Mouse (Mus musculus): Measurements from ENCODE around the gene Gjd3. TPM values are rescaled to one million over a fixed set of nuclear protein-coding genes. Genes with fewer than 3 reads are reported as not detected.
A peak's percentile ranks its signal among the peaks of the same experiment; 100 is the strongest.

Gene Gjd3
- polyA plus RNA-seq, 1 experiment: not detected

GRCm38 (mm10) chr11:98940776-98941175 lies 42.0 kb downstream of the Gjd3 start:
- no peaks in the 10 kb centered on the region for H3K27me3 ChIP-seq (ENCODE audit: control insufficient read depth, insufficient read depth, low read length, poor library complexity, severe bottlenecking)
- peaks cover 21% of the 10 kb centered on the region for H3K4me1 ChIP-seq (ENCODE audit: control insufficient read depth, insufficient read depth, low read length)
- H3K27ac ChIP-seq (ENCODE audit: insufficient read depth, low read length): peak overlapping the region; percentile 60
- TF ChIP-seq CTCF (IDR thresholded peaks at IDR 0.05; ENCODE audit: low read depth, low read length) (no peak), POLR2A (IDR thresholded peaks at IDR 0.05; ENCODE audit: insufficient read depth, low read length) (no peak), EP300 (IDR thresholded peaks at IDR 0.05; ENCODE audit: insufficient read depth, low read depth, low read length) (no peak)
- no peaks in the 10 kb centered on the region for H3K36me3 ChIP-seq (ENCODE audit: control insufficient read depth, insufficient read depth, low read length, poor library complexity, severe bottlenecking)
- no peaks in the 10 kb centered on the region for H3K9me3 ChIP-seq (replicated peaks; ENCODE audit: control insufficient read depth, insufficient read depth, low read length, poor library complexity, severe bottlenecking)
- H3K4me3 ChIP-seq (ENCODE audit: low read depth, low read length): 0 out of 2 replicates have a peak overlapping the region, but pooled peaks have one; percentile 7
- H3K9ac ChIP-seq (ENCODE audit: low read depth, poor library complexity, severe bottlenecking): peak overlapping the region; percentile 69

GRCm38 (mm10) chr11:98939953-98940641 lies 42.7 kb downstream of the Gjd3 start:
- TF ChIP-seq EP300 (IDR thresholded peaks at IDR 0.05; ENCODE audit: insufficient read depth, low read depth, low read length) (no peak), POLR2A (IDR thresholded peaks at IDR 0.05; ENCODE audit: insufficient read depth, low read length) (no peak), CTCF (IDR thresholded peaks at IDR 0.05; ENCODE audit: low read depth, low read length) (no peak)
- Histone ChIP-seq H3K27ac (ENCODE audit: insufficient read depth, low read length) (peak overlapping the region; percentile 26; the same call in 1 of the 2 replicates), H3K9me3 (replicated peaks; ENCODE audit: control insufficient read depth, insufficient read depth, low read length, poor library complexity, severe bottlenecking) (no peaks in the 10 kb centered on the region), H3K4me1 (ENCODE audit: control insufficient read depth, insufficient read depth, low read length) (peaks cover 21% of the 10 kb centered on the region), H3K36me3 (ENCODE audit: control insufficient read depth, insufficient read depth, low read length, poor library complexity, severe bottlenecking) (no peaks in the 10 kb centered on the region), H3K27me3 (ENCODE audit: control insufficient read depth, insufficient read depth, low read length, poor library complexity, severe bottlenecking) (no peaks in the 10 kb centered on the region), H3K4me3 (ENCODE audit: low read depth, low read length) (no peak overlapping the region), H3K9ac (ENCODE audit: low read depth, poor library complexity, severe bottlenecking) (peak overlapping the region; percentile 69)

GRCm38 (mm10) chr11:98939084-98939952 lies 43.5 kb downstream of the Gjd3 start:
- Histone ChIP-seq H3K4me3 (ENCODE audit: low read depth, low read length) (no peak overlapping the region), H3K27me3 (ENCODE audit: control insufficient read depth, insufficient read depth, low read length, poor library complexity, severe bottlenecking) (no peaks in the 10 kb centered on the region), H3K27ac (ENCODE audit: insufficient read depth, low read length) (no peak overlapping the region), H3K9me3 (replicated peaks; ENCODE audit: control insufficient read depth, insufficient read depth, low read length, poor library complexity, severe bottlenecking) (no peaks in the 10 kb centered on the region), H3K9ac (ENCODE audit: low read depth, poor library complexity, severe bottlenecking) (0 out of 2 replicates have a peak overlapping the region, but pooled peaks have one; percentile 69), H3K4me1 (ENCODE audit: control insufficient read depth, insufficient read depth, low read length) (peaks cover 21% of the 10 kb centered on the region), H3K36me3 (ENCODE audit: control insufficient read depth, insufficient read depth, low read length, poor library complexity, severe bottlenecking) (no peaks in the 10 kb centered on the region)
- TF ChIP-seq EP300 (IDR thresholded peaks at IDR 0.05; ENCODE audit: insufficient read depth, low read depth, low read length): no peak

- TF ChIP-seq EP300 (IDR thresholded peaks at IDR 0.05; ENCODE audit: insufficient read depth, low read depth, low read length) (no peak), CTCF (IDR thresholded peaks at IDR 0.05; ENCODE audit: low read depth, low read length) (no peak), POLR2A (IDR thresholded peaks at IDR 0.05; ENCODE audit: insufficient read depth, low read length) (no peak)
- H3K27me3 ChIP-seq (ENCODE audit: control insufficient read depth, insufficient read depth, low read length, poor library complexity, severe bottlenecking): no peaks in the 10 kb centered on the region
- no peaks in the 10 kb centered on the region for H3K36me3 ChIP-seq (ENCODE audit: control insufficient read depth, insufficient read depth, low read length, poor library complexity, severe bottlenecking)
- H3K4me3 ChIP-seq (ENCODE audit: low read depth, low read length): peak overlapping the region; percentile 82
- H3K9ac ChIP-seq (ENCODE audit: low read depth, poor library complexity, severe bottlenecking): peak overlapping the region; percentile 96; the same call in 1 of the 2 replicates
- H3K4me1 ChIP-seq (ENCODE audit: control insufficient read depth, insufficient read depth, low read length): peaks cover 17% of the 10 kb centered on the region
- H3K27ac ChIP-seq (ENCODE audit: insufficient read depth, low read length): no peak overlapping the region
- no peaks in the 10 kb centered on the region for H3K9me3 ChIP-seq (replicated peaks; ENCODE audit: control insufficient read depth, insufficient read depth, low read length, poor library complexity, severe bottlenecking)
Measured at GRCm38 (mm10) chr11:98938701-98939083, 44.1 kb downstream of the Gjd3 start.

GRCm38 (mm10) chr11:98937914-98938694 lies 44.7 kb downstream of the Gjd3 start:
- H3K27me3 ChIP-seq (ENCODE audit: control insufficient read depth, insufficient read depth, low read length, poor library complexity, severe bottlenecking): no peaks in the 10 kb centered on the region

More at GRCm38 (mm10) chr11:98937914-98938694, 44.7 kb downstream of the Gjd3 start:
- Histone ChIP-seq H3K9me3 (replicated peaks; ENCODE audit: control insufficient read depth, insufficient read depth, low read length, poor library complexity, severe bottlenecking) (no peaks in the 10 kb centered on the region), H3K27ac (ENCODE audit: insufficient read depth, low read length) (no peak overlapping the region), H3K9ac (ENCODE audit: low read depth, poor library complexity, severe bottlenecking) (peak overlapping the region; percentile 96), H3K4me1 (ENCODE audit: control insufficient read depth, insufficient read depth, low read length) (peaks cover 17% of the 10 kb centered on the region), H3K36me3 (ENCODE audit: control insufficient read depth, insufficient read depth, low read length, poor library complexity, severe bottlenecking) (no peaks in the 10 kb centered on the region), H3K4me3 (ENCODE audit: low read depth, low read length) (peak overlapping the region; percentile 82)
- TF ChIP-seq EP300 (IDR thresholded peaks at IDR 0.05; ENCODE audit: insufficient read depth, low read depth, low read length) (no peak), CTCF (IDR thresholded peaks at IDR 0.05; ENCODE audit: low read depth, low read length) (no peak), POLR2A (IDR thresholded peaks at IDR 0.05; ENCODE audit: insufficient read depth, low read length) (no peak)
